Mouse (Mus musculus) E14TG2a.4 (cell line): ENCODE data around the gene Clpb.

Experiments used
- CTCF ChIP-seq: conservative IDR thresholded peaks from 2 replicates; pipeline ENCODE4 v1.5.1; 2014; ENCODE audit warnings: low read length
- NANOG ChIP-seq: IDR thresholded peaks from 2 replicates; pipeline ENCODE4 v1.6.1; 2014; ENCODE audit warnings: borderline replicate concordance, low read length, mixed read lengths
- POU5F1 ChIP-seq: IDR thresholded peaks from 2 replicates; pipeline ENCODE4 v1.6.1; 2014; ENCODE audit warnings: low read length, borderline replicate concordance

DNA sequence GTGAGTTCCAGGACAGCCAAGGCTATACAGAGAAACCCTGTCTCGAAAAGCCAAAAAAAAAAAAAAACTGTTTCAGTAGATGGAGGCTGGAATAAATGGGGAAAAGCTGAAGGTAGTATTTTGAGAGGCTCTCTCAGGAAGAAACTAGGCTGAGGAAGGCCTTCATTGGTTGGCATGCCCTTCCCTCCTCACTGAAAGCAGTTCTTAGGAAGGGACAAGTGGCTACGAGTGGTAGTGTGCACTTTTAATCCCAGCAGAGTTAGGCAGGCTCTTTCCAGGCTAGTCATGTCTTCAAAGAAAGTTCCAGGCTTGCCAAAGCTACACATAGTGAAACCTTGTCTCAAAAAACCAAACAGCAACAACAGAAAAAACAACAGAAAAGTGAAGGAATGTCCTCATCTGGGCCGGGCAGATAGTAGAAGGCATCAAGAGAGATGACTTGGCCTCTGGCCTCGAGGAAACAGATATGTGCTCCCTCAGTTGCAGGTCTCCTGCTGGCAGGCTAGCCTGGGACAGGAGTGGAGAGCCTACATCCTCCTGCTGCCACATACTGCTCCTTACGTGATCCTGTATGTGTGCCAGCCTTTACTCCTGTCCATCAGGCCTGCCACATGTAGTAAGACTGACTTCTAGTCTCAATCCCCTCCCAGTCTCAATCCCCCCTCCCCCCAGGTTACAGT is 8.3 kb downstream of the Clpb start:
- no peak for TF ChIP-seq CTCF
- TF ChIP-seq NANOG: no peak
- TF ChIP-seq POU5F1: no peak
